Mouse (Mus musculus) heart, embryonic 14.5 days (tissue): ENCODE data around the gene Pelo. TPM values are rescaled to one million over a fixed set of nuclear protein-coding genes. Genes with fewer than 3 reads are reported as not detected.

Experiments used
- ATAC-seq: fragments of 200-750 bp; cut with Nextera tagmentation; 2 replicates; pipeline ENCODE4 v1.8.0; 2017; ENCODE audit warnings: low read depth, moderate TSS enrichment; ENCODE audit not compliant: insufficient number of reproducible peaks, insufficient read depth, low FRiP score
- H3K27ac ChIP-seq, 2 experiments: fragments of 200-500 bp in 1 of 2; fragments of 300-500 bp in 1 of 2; sonication (generic) in 1 of 2; replicated peaks in 1 of 2; 2 replicates each; pipeline ENCODE4 v1.5.1; 2012 to 2014; ENCODE audit warnings: low read depth in 2 of 2, low read length in 2 of 2, control low read depth in 1 of 2, mild to moderate bottlenecking in 1 of 2, mixed read lengths in 1 of 2; ENCODE audit not compliant: control insufficient read depth in 1 of 2, insufficient read depth in 1 of 2
- H3K27me3 ChIP-seq: fragments of 300-500 bp; sonication (generic); 2 replicates; pipeline ENCODE4 v1.6.1; 2014; ENCODE audit warnings: mild to moderate bottlenecking, low read length, control low read depth; ENCODE audit not compliant: control insufficient read depth, insufficient read depth
- H3K36me3 ChIP-seq: fragments of 300-500 bp; sonication (generic); 2 replicates; pipeline ENCODE4 v1.6.1; 2014; ENCODE audit warnings: mild to moderate bottlenecking, control low read depth, low read length, mixed read lengths; ENCODE audit not compliant: control insufficient read depth, insufficient read depth
- H3K4me1 ChIP-seq, 2 experiments: fragments of 200-500 bp in 1 of 2; fragments of 300-500 bp in 1 of 2; sonication (generic) in 1 of 2; 2 replicates each; pipeline ENCODE4 v1.6.1; 2012 to 2014; ENCODE audit warnings: low read length in 2 of 2, control low read depth in 1 of 2, mixed read lengths in 1 of 2; ENCODE audit not compliant: control insufficient read depth in 2 of 2, insufficient read depth in 2 of 2
- H3K4me2 ChIP-seq: fragments of 300-500 bp; sonication (generic); 2 replicates; pipeline ENCODE4 v1.6.1; 2014; ENCODE audit warnings: mild to moderate bottlenecking, low read length
- H3K4me3 ChIP-seq, 2 experiments: fragments of 200-500 bp in 1 of 2; fragments of 300-500 bp in 1 of 2; sonication (generic) in 1 of 2; 2 replicates each; pipeline ENCODE4 v1.5.1; 2012 to 2014; ENCODE audit warnings: low read length in 2 of 2, mild to moderate bottlenecking in 2 of 2, control low read depth in 1 of 2, low read depth in 1 of 2, moderate library complexity in 1 of 2; ENCODE audit not compliant: control insufficient read depth in 1 of 2, insufficient read depth in 1 of 2
- H3K9ac ChIP-seq: fragments of 300-500 bp; sonication (generic); 2 replicates; pipeline ENCODE4 v1.6.1; 2014; ENCODE audit warnings: mild to moderate bottlenecking, low read length
- H3K9me3 ChIP-seq: fragments of 300-500 bp; sonication (generic); 2 replicates; pipeline ENCODE4 v1.6.1; 2016; ENCODE audit warnings: low read length, control low read depth; ENCODE audit not compliant: control insufficient read depth
- WGBS: fragments of 180-500 bp; shearing (Covaris S2); extraction: QIAGEN DNeasy Blood & Tissue Kit; methylation state at CpG from one replicate; pipeline ENCODE4 v1.1.7; 2014; 5-methylcytosine and 5-hydroxymethylcytosine counted together
- polyA plus RNA-seq: library from polyadenylated mRNA; unstranded; fragments of >200 nt; fragmentation: Nextera tagmentation; extraction: Ambion mirVana; gene quantifications from 2 replicates; pipeline ENCODE4 v1.2.1, GENCODE M21; 2014

Gene Pelo
- polyA plus RNA-seq, 1 experiment from 2014 or later, result 7.3 TPM

GRCm38 (mm10) chr13:115096216-115096615 is 6.2 kb upstream of the Pelo start:
- Histone ChIP-seq H3K27ac (peak overlapping the region in 1 of 2 experiments; percentile 62; a peak in 3 of 4 replicates), H3K4me3 (no peak overlapping the region), H3K9ac (no peak overlapping the region), H3K9me3 (no peaks in the 10 kb centered on the region), H3K27me3 (no peaks in the 10 kb centered on the region), H3K36me3 (no peaks in the 10 kb centered on the region), H3K4me2 (0 out of 2 replicates have a peak overlapping the region, but pooled peaks have one; percentile 6), H3K4me1 (peaks cover 10 to 41% of the 10 kb centered on the region in 2 experiments)
- WGBS, result 11% methylated on average over 2 of the region's 2 CpGs
- no peak for ATAC-seq

- Histone ChIP-seq H3K36me3 (no peaks in the 10 kb centered on the region), H3K4me3 (no peak overlapping the region), H3K27me3 (no peaks in the 10 kb centered on the region), H3K4me1 (peaks cover 12 to 45% of the 10 kb centered on the region in 2 experiments), H3K9ac (no peak overlapping the region), H3K9me3 (no peaks in the 10 kb centered on the region), H3K27ac (0 out of 4 replicates have a peak overlapping the region, but pooled peaks of 1 of the 2 experiments have one; percentile 6), H3K4me2 (no peak overlapping the region)
- no peak for ATAC-seq
- WGBS, result 91% methylated on average over 2 of the region's 2 CpGs
Measured at GRCm38 (mm10) chr13:115095392-115095791, 5.4 kb upstream of the Pelo start.

GRCm38 (mm10) chr13:115091511-115091910 is 1.5 kb upstream of the Pelo start:
- 46% methylated on average over 3 of the region's 3 CpGs for WGBS
- Histone ChIP-seq H3K9ac (no peak overlapping the region), H3K27ac (peak overlapping the region in 1 of 2 experiments; percentile 99; a peak in 1 of 4 replicates), H3K27me3 (no peaks in the 10 kb centered on the region), H3K4me1 (peaks cover 19 to 51% of the 10 kb centered on the region in 2 experiments), H3K4me2 (peak overlapping the region; percentile 97), H3K4me3 (no peak overlapping the region), H3K9me3 (no peaks in the 10 kb centered on the region), H3K36me3 (peaks cover 21% of the 10 kb centered on the region)
- ATAC-seq, result no peak

GRCm38 (mm10) chr13:115090977-115091445 is 1.0 kb upstream of the Pelo start:
- peak overlapping the region; percentile 90 for H3K9ac ChIP-seq
- ATAC-seq, result no peak
- H3K9me3 ChIP-seq, result no peaks in the 10 kb centered on the region
- H3K4me1 ChIP-seq, result peaks cover 16 to 47% of the 10 kb centered on the region in 2 experiments
- H3K36me3 ChIP-seq, result peaks cover 26% of the 10 kb centered on the region
- peak overlapping the region; percentile 57 to 73 for H3K4me3 ChIP-seq
- peak overlapping the region; percentile 98 to 99 for H3K27ac ChIP-seq
- WGBS, result 30% methylated on average over 9 of the region's 9 CpGs
- H3K27me3 ChIP-seq, result no peaks in the 10 kb centered on the region
- H3K4me2 ChIP-seq, result peak overlapping the region; percentile 97

- peak; percentile 32 for ATAC-seq
- peak overlapping the region; percentile 57 to 73 for H3K4me3 ChIP-seq
- peaks cover 31% of the 10 kb centered on the region for H3K36me3 ChIP-seq
- WGBS, result 2% methylated on average over 35 of the region's 35 CpGs
- H3K9ac ChIP-seq, result peak overlapping the region; percentile 90
- peak overlapping the region; percentile 97 for H3K4me2 ChIP-seq
- peaks cover 13 to 39% of the 10 kb centered on the region in 2 experiments for H3K4me1 ChIP-seq
- no peaks in the 10 kb centered on the region for H3K27me3 ChIP-seq
- H3K9me3 ChIP-seq, result no peaks in the 10 kb centered on the region
- peak overlapping the region; percentile 98 to 99 for H3K27ac ChIP-seq
Measured at GRCm38 (mm10) chr13:115089395-115090025, 476 bp downstream of the Pelo start.

- Histone ChIP-seq H3K4me1 (peaks cover 13 to 39% of the 10 kb centered on the region in 2 experiments), H3K9ac (peak overlapping the region; percentile 90), H3K4me3 (peak overlapping the region; percentile 57 to 73), H3K36me3 (peaks cover 31% of the 10 kb centered on the region), H3K9me3 (no peaks in the 10 kb centered on the region), H3K4me2 (peak overlapping the region; percentile 97), H3K27ac (peak overlapping the region; percentile 98 to 99), H3K27me3 (no peaks in the 10 kb centered on the region)
- ATAC-seq, result no peak
- 42% methylated on average over 11 of the region's 11 CpGs for WGBS
Measured at GRCm38 (mm10) chr13:115089020-115089394, 979 bp downstream of the Pelo start.

- WGBS, result 78% methylated on average over 6 of the region's 6 CpGs
- no peak overlapping the region for H3K4me3 ChIP-seq
- H3K27me3 ChIP-seq, result no peaks in the 10 kb centered on the region
- no peak overlapping the region for H3K27ac ChIP-seq
- H3K4me1 ChIP-seq, result peaks cover 11 to 28% of the 10 kb centered on the region in 2 experiments
- H3K36me3 ChIP-seq, result peaks cover 43% of the 10 kb centered on the region
- ATAC-seq, result no peak
- no peak overlapping the region for H3K9ac ChIP-seq
- H3K9me3 ChIP-seq, result no peaks in the 10 kb centered on the region
- no peak overlapping the region for H3K4me2 ChIP-seq
Measured at GRCm38 (mm10) chr13:115085974-115086373, 4.0 kb downstream of the Pelo start.
